Mouse (Mus musculus) olfactory bulb, adult 2 months (tissue): Measurements from ENCODE around the gene Cnnm3.

Experiments used
- CTCF ChIP-seq: fragments of 200-500 bp; IDR thresholded peaks from 2 replicates; pipeline ENCODE4 v1.5.1; 2012; ENCODE audit warnings: low read depth, mild to moderate bottlenecking, low read length, moderate library complexity; ENCODE audit not compliant: insufficient read depth
- POLR2A ChIP-seq: fragments of 200-500 bp; IDR thresholded peaks from 2 replicates; pipeline ENCODE4 v1.6.1; 2012; ENCODE audit warnings: mild to moderate bottlenecking, low read depth, low read length, moderate library complexity; ENCODE audit not compliant: insufficient read depth

DNA sequence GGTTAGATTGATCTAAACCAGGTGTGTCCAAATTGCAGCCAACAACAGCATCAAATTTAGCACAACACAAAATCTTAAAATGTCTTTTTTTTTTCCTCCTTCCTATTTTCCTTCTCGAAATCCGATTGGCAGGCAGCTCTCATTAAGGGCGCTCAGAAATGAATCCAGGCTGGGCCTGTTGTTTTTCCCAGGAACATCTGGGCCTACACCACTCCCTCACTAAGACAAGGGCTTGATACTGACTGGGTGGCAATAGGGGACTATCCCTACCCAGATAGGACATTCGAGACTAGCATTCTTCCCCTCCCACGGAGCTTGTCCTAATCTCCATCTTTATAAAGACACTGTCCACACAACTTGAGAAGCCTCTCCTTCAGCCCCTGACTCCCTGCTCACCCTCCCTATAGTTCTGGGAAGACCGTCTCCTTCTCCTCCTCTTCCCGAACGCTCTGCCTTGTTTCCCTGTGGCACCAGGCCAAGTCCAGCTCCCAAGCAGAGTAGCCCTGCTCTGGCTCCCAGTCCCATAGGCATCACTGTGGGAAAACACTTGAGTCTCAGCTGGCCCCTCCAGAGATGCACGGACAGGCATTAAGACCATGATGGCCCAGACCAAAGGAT lies 36.4 kb downstream of the Cnnm3 start:
- no peak for TF ChIP-seq POLR2A
- no peak for TF ChIP-seq CTCF
